Mouse (Mus musculus): Measurements from ENCODE around the gene Camta1.

Camta1 gene

GRCm38 (mm10) chr4:151694531-151694930 is 167.1 kb downstream of the Camta1 start:
- DNase-seq (ENCODE audit: inconsistent age in 2 of 2, low spot score in 1 of 2): no peak

- DNase-seq (ENCODE audit: inconsistent age in 2 of 2, low spot score in 1 of 2): no peak
These were observed 167.6 kb downstream of the Camta1 start for GRCm38 (mm10) chr4:151694047-151694446.

GRCm38 (mm10) chr4:151690041-151690440 is 171.6 kb downstream of the Camta1 start:
- no peak for DNase-seq (ENCODE audit: inconsistent age in 2 of 2, low spot score in 1 of 2)

- DNase-seq (ENCODE audit: inconsistent age in 2 of 2, low spot score in 1 of 2): no peak
These were observed 173.5 kb downstream of the Camta1 start for GRCm38 (mm10) chr4:151688206-151688605.

- DNase-seq (ENCODE audit: inconsistent age in 2 of 2, low spot score in 1 of 2): no peak
These were observed 177.1 kb downstream of the Camta1 start for GRCm38 (mm10) chr4:151684596-151684995.

- no peak for DNase-seq (ENCODE audit: inconsistent age in 2 of 2, low spot score in 1 of 2)
These were observed 178.7 kb downstream of the Camta1 start for GRCm38 (mm10) chr4:151682831-151683488.

- no peak for DNase-seq (ENCODE audit: inconsistent age in 2 of 2, low spot score in 1 of 2)
These were observed 189.2 kb downstream of the Camta1 start for GRCm38 (mm10) chr4:151672452-151672851.

GRCm38 (mm10) chr4:151666411-151666901 is 195.2 kb downstream of the Camta1 start:
- DNase-seq (ENCODE audit: inconsistent age in 2 of 2, low spot score in 1 of 2): peak; percentile 11 to 42

- no peak for DNase-seq (ENCODE audit: inconsistent age in 2 of 2, low spot score in 1 of 2)
These were observed 200.2 kb downstream of the Camta1 start for GRCm38 (mm10) chr4:151661486-151661885.

- no peak for DNase-seq (ENCODE audit: inconsistent age in 2 of 2, low spot score in 1 of 2)
These were observed 205.2 kb downstream of the Camta1 start for GRCm38 (mm10) chr4:151656427-151656826.

- no peak for DNase-seq (ENCODE audit: inconsistent age in 2 of 2, low spot score in 1 of 2)
These were observed 205.9 kb downstream of the Camta1 start for GRCm38 (mm10) chr4:151655637-151656385.

- no peak for DNase-seq (ENCODE audit: inconsistent age in 2 of 2, low spot score in 1 of 2)
These were observed 206.4 kb downstream of the Camta1 start for GRCm38 (mm10) chr4:151655227-151655626.

- no peak for DNase-seq (ENCODE audit: inconsistent age in 2 of 2, low spot score in 1 of 2)
These were observed 219.3 kb downstream of the Camta1 start for GRCm38 (mm10) chr4:151642418-151642817.

GRCm38 (mm10) chr4:151640971-151641370 is 220.7 kb downstream of the Camta1 start:
- no peak for DNase-seq (ENCODE audit: inconsistent age in 2 of 2, low spot score in 1 of 2)

GRCm38 (mm10) chr4:151638941-151639340 is 222.7 kb downstream of the Camta1 start:
- peak in 1 of 2 experiments; percentile 38 for DNase-seq (ENCODE audit: inconsistent age in 2 of 2, low spot score in 1 of 2)

GRCm38 (mm10) chr4:151637348-151637747 is 224.3 kb downstream of the Camta1 start:
- peak; percentile 19 to 48 for DNase-seq (ENCODE audit: inconsistent age in 2 of 2, low spot score in 1 of 2)

GRCm38 (mm10) chr4:151634771-151635170 is 226.9 kb downstream of the Camta1 start:
- DNase-seq (ENCODE audit: inconsistent age in 2 of 2, low spot score in 1 of 2): peak; percentile 34 to 57

GRCm38 (mm10) chr4:151633795-151634194 is 227.9 kb downstream of the Camta1 start:
- no peak for DNase-seq (ENCODE audit: inconsistent age in 2 of 2, low spot score in 1 of 2)

- no peak for DNase-seq (ENCODE audit: inconsistent age in 2 of 2, low spot score in 1 of 2)
These were observed 229.4 kb downstream of the Camta1 start for GRCm38 (mm10) chr4:151632321-151632720.

GRCm38 (mm10) chr4:151630664-151631063 is 231.0 kb downstream of the Camta1 start:
- no peak for DNase-seq (ENCODE audit: inconsistent age in 2 of 2, low spot score in 1 of 2)

GRCm38 (mm10) chr4:151630231-151630630 is 231.4 kb downstream of the Camta1 start:
- DNase-seq (ENCODE audit: inconsistent age in 2 of 2, low spot score in 1 of 2): no peak

- peak in 1 of 2 experiments; percentile 41 for DNase-seq (ENCODE audit: inconsistent age in 2 of 2, low spot score in 1 of 2)
These were observed 242.1 kb downstream of the Camta1 start for GRCm38 (mm10) chr4:151619541-151620016.
